Mouse (Mus musculus) testis, adult 2 months (tissue): Measurements from ENCODE around the gene Trem3. TPM values are rescaled to one million over a fixed set of nuclear protein-coding genes. Genes with fewer than 3 reads are reported as not detected.

Experiments
- H3K27ac ChIP-seq: fragments of 200-500 bp; 2 replicates; pipeline ENCODE4 v1.5.1; 2012; ENCODE audit warnings: low read depth, low read length; ENCODE audit not compliant: control insufficient read depth, insufficient read depth
- H3K27me3 ChIP-seq: fragments of 200-500 bp; 2 replicates; pipeline ENCODE4 v1.6.1; 2012; ENCODE audit warnings: mild to moderate bottlenecking, low read length, moderate library complexity; ENCODE audit not compliant: control insufficient read depth, insufficient read depth
- H3K36me3 ChIP-seq: fragments of 200-500 bp; 2 replicates; pipeline ENCODE4 v1.6.1; 2012; ENCODE audit warnings: mild to moderate bottlenecking, low read length; ENCODE audit not compliant: control insufficient read depth, insufficient read depth
- H3K4me1 ChIP-seq: fragments of 200-500 bp; 2 replicates; pipeline ENCODE4 v1.6.1; 2012; ENCODE audit warnings: low read length; ENCODE audit not compliant: control insufficient read depth, insufficient read depth
- H3K4me3 ChIP-seq: fragments of 200-500 bp; 2 replicates; pipeline ENCODE4 v1.5.1; 2012; ENCODE audit warnings: low read depth, mild to moderate bottlenecking, low read length, moderate library complexity, mixed read lengths; ENCODE audit not compliant: control insufficient read depth
- CTCF ChIP-seq: fragments of 200-500 bp; IDR thresholded peaks from 2 replicates; pipeline ENCODE4 v1.5.1; 2012; ENCODE audit warnings: low read depth, mild to moderate bottlenecking, inconsistent platforms, low read length, moderate library complexity; ENCODE audit not compliant: control insufficient read depth, insufficient read depth, insufficient replicate concordance
- POLR2A ChIP-seq: fragments of 200-500 bp; IDR thresholded peaks from 2 replicates; pipeline ENCODE4 v1.6.1; 2012; ENCODE audit warnings: low read depth, mild to moderate bottlenecking, inconsistent platforms, low read length, moderate library complexity; ENCODE audit not compliant: control insufficient read depth
- polyA plus RNA-seq: library from polyadenylated mRNA; depleted of rRNA; stranded (reverse); fragments of >200 nt; gene quantifications from 2 replicates; pipeline ENCODE4 v1.2.3, GENCODE M21; 2012; rRNA removed

Trem3 gene
- polyA plus RNA-seq, 1 experiment, result not detected

DNA sequence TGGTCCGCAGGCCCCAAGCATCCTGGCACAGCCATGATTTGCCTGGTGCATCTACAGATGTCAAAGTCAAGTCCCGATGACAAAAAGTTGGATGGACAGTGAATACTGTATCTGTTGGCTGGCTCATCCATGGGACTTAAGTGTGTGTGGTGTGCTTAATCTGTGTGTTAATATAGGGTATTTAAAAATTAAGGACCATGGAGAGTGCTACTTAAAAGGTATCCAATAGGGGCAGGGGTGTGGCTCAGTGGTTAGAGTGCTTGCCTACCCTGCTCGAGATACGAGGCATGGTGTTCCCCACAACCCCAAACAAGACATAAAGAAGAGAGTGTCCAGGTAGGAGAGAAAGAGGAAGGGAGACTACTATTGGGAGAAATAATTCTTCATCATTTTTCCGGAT lies 54.2 kb downstream of the Trem3 start:
- Histone ChIP-seq H3K27ac (no peak overlapping the region), H3K27me3 (no peaks in the 10 kb centered on the region)
- TF ChIP-seq CTCF, result no peak
- TF ChIP-seq POLR2A, result no peak

More for the DNA sequence above, 54.2 kb downstream of the Trem3 start:
- no peaks in the 10 kb centered on the region for H3K36me3 ChIP-seq
- no peak overlapping the region for H3K4me3 ChIP-seq
- no peaks in the 10 kb centered on the region for H3K4me1 ChIP-seq

Other genes with a start within 250 kb of the Trem3 start
- 19.1 and 19.7 TPM in 2 replicates for gene 1700122O11Rik, start 209.5 kb upstream of the Trem3 start, polyA plus RNA-seq
- 159 and 164 TPM in 2 replicates for gene 1700067P10Rik, start 158.5 kb upstream of the Trem3 start, polyA plus RNA-seq
- gene 9830107B12Rik, start 101.5 kb upstream of the Trem3 start, polyA plus RNA-seq, result not detected in 2 replicates
- gene A530064D06Rik, start 80.5 kb upstream of the Trem3 start, polyA plus RNA-seq, result 0.05 and 0.07 TPM in 2 replicates
- gene Trem1, start 15.0 kb upstream of the Trem3 start, polyA plus RNA-seq, result 2.1 and 2.6 TPM in 2 replicates
- gene Treml4, start 16.5 kb downstream of the Trem3 start, polyA plus RNA-seq, result 0.16 TPM in 1 of 2 replicates, not detected in the other
- gene Treml2, start 51.7 kb downstream of the Trem3 start, polyA plus RNA-seq, result not detected in 2 replicates
- 7.8 and 9.8 TPM in 2 replicates for gene B430306N03Rik, start 68.4 kb downstream of the Trem3 start, polyA plus RNA-seq
- 1.3 and 2.4 TPM in 2 replicates for gene Trem2, start 98.6 kb downstream of the Trem3 start, polyA plus RNA-seq
- 0.17 TPM in 1 of 2 replicates, not detected in the other for gene Treml1, start 112.1 kb downstream of the Trem3 start, polyA plus RNA-seq
- 73.1 and 73.8 TPM in 2 replicates for gene Nfya, start 162.1 kb downstream of the Trem3 start, polyA plus RNA-seq
- gene Oard1, start 162.2 kb downstream of the Trem3 start, polyA plus RNA-seq, result 16.3 and 19.2 TPM in 2 replicates
- 0.41 and 0.76 TPM in 2 replicates for gene Apobec2, start 185.2 kb downstream of the Trem3 start, polyA plus RNA-seq
- not detected in 2 replicates for gene Tspo2, start 203.7 kb downstream of the Trem3 start, polyA plus RNA-seq
- 0.73 and 1.4 TPM in 2 replicates for gene Unc5cl, start 207.1 kb downstream of the Trem3 start, polyA plus RNA-seq